Mouse (Mus musculus) embryonic facial prominence, embryonic 12.5 days (tissue): ENCODE data around the gene Sh3pxd2a. TPM values are rescaled to one million over a fixed set of nuclear protein-coding genes. Genes with fewer than 3 reads are reported as not detected.

Experiments
- ATAC-seq: fragments of 200-750 bp; cut with Nextera tagmentation; 2 replicates; pipeline ENCODE4 v1.8.0; 2017; ENCODE audit not compliant: insufficient number of reproducible peaks, insufficient read depth, low FRiP score, low TSS enrichment
- H3K27ac ChIP-seq: fragments of 300-500 bp; sonication (generic); 2 replicates; pipeline ENCODE4 v1.5.1; 2016; ENCODE audit warnings: mild to moderate bottlenecking
- H3K27me3 ChIP-seq: fragments of 300-500 bp; sonication (generic); 2 replicates; pipeline ENCODE4 v1.6.1; 2016; ENCODE audit warnings: mild to moderate bottlenecking, moderate library complexity
- H3K36me3 ChIP-seq: fragments of 300-500 bp; sonication (generic); 2 replicates; pipeline ENCODE4 v1.6.1; 2016; ENCODE audit warnings: mild to moderate bottlenecking
- H3K4me1 ChIP-seq: fragments of 300-500 bp; sonication (generic); 2 replicates; pipeline ENCODE4 v1.6.1; 2016
- H3K4me2 ChIP-seq: fragments of 300-500 bp; sonication (generic); replicated peaks from 2 replicates; pipeline ENCODE4 v1.6.1; 2016; ENCODE audit warnings: mild to moderate bottlenecking, moderate library complexity
- H3K4me3 ChIP-seq: fragments of 300-500 bp; sonication (generic); 2 replicates; pipeline ENCODE4 v1.5.1; 2016; ENCODE audit warnings: mild to moderate bottlenecking
- H3K9ac ChIP-seq: fragments of 300-500 bp; sonication (generic); 2 replicates; pipeline ENCODE4 v1.6.1; 2016; ENCODE audit warnings: mild to moderate bottlenecking, moderate library complexity
- H3K9me3 ChIP-seq: fragments of 300-500 bp; sonication (generic); 2 replicates; pipeline ENCODE4 v1.6.1; 2016; ENCODE audit warnings: mild to moderate bottlenecking, moderate library complexity
- WGBS: fragments of 180-500 bp; shearing (Covaris S2); methylation state at CpG from one replicate; pipeline ENCODE4 v1.1.7; 2016; 5-methylcytosine and 5-hydroxymethylcytosine counted together
- polyA plus RNA-seq: library from polyadenylated mRNA; unstranded; fragments of >200 nt; fragmentation: Nextera tagmentation; extraction: Ambion mirVana; gene quantifications from 2 replicates; pipeline ENCODE4 v1.2.1, GENCODE M21; 2016

Gene Sh3pxd2a
- polyA plus RNA-seq, 1 experiment from 2014 or later: 8.2 TPM

DNA sequence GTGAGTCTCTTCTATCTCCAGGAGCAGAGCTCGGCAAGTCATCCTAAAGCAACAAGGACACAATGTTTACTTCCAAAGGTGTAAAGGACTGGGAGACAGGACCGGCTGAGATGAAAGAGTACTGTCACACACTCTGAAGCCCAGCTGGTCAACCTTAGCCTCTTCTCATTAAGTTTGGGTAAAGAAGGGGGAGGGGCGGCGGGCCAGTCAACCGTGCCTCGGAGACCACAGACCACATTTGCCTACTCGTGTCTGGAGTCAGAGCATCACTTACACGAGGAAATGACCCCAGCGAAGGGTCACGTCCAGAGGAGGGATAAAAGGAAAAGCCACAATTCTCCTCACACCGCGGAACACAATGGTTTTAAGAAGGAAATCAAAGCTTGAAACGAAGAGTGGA, 995 bp downstream of the Sh3pxd2a start:
- H3K9me3 ChIP-seq: no peaks in the 10 kb centered on the region
- peak overlapping the region; percentile 91 for H3K4me2 ChIP-seq
- no peak for ATAC-seq
- H3K36me3 ChIP-seq: no peaks in the 10 kb centered on the region
- H3K27me3 ChIP-seq: no peaks in the 10 kb centered on the region
- H3K4me3 ChIP-seq: peak overlapping the region; percentile 80
- H3K9ac ChIP-seq: peak overlapping the region; percentile 91
- 1% methylated on average over 13 of the region's 13 CpGs for WGBS
- H3K27ac ChIP-seq: peak overlapping the region; percentile 86; the same call in 1 of the 2 replicates
- H3K4me1 ChIP-seq: peaks cover 35% of the 10 kb centered on the region

DNA sequence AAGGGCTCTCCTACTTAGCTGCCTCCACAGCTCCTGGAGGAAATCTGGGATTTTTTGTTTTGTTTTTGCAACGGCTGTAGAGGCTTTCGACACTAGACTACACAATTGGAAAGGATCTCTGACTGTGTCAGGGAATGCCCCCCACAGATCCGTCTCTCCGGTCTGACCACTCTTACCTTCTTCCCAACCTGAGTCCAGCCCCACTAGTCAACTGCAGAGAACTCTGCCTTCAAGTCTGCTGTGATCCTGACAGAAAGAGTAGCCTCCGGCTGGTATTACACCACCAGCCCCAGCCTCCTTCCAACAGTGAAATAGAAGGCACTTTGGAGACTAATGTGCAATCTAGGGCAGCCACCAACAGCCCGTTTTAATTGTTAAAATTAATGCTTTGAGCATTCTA, 1.5 kb downstream of the Sh3pxd2a start:
- Histone ChIP-seq H3K4me1 (peaks cover 39% of the 10 kb centered on the region), H3K4me3 (peak overlapping the region; percentile 80), H3K27me3 (no peaks in the 10 kb centered on the region), H3K36me3 (no peaks in the 10 kb centered on the region), H3K9ac (no peak overlapping the region), H3K4me2 (peak overlapping the region; percentile 91), H3K27ac (peak overlapping the region; percentile 37; the same call in 1 of the 2 replicates), H3K9me3 (no peaks in the 10 kb centered on the region)
- WGBS: 15% methylated on average over 6 of the region's 6 CpGs
- no peak for ATAC-seq

DNA sequence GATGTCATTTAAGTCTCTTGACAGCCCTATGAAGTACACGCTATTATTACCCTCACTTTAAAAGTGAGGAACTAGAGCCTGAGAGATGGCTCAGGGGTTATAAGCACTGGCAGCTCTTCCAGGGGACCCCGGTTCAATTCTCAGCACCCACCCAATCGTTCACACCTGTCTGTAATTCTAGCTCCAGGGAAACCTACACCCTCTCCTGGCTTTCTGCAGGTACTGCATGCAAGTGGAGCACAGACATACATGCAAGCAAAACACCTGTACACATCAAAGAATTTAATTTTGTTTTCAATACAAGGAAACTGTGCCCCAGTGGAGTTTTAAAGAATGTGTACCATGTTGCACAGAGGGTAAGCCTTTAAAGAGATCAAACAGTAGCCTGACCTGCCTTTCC, 2.4 kb downstream of the Sh3pxd2a start:
- H3K4me2 ChIP-seq: no peak overlapping the region
- no peak overlapping the region for H3K27ac ChIP-seq
- no peaks in the 10 kb centered on the region for H3K9me3 ChIP-seq
- ATAC-seq: no peak
- H3K27me3 ChIP-seq: no peaks in the 10 kb centered on the region
- 90% methylated on average over 3 of the region's 3 CpGs for WGBS
- H3K4me1 ChIP-seq: peaks cover 43% of the 10 kb centered on the region
- H3K36me3 ChIP-seq: no peaks in the 10 kb centered on the region
- no peak overlapping the region for H3K9ac ChIP-seq
- H3K4me3 ChIP-seq: no peak overlapping the region

DNA sequence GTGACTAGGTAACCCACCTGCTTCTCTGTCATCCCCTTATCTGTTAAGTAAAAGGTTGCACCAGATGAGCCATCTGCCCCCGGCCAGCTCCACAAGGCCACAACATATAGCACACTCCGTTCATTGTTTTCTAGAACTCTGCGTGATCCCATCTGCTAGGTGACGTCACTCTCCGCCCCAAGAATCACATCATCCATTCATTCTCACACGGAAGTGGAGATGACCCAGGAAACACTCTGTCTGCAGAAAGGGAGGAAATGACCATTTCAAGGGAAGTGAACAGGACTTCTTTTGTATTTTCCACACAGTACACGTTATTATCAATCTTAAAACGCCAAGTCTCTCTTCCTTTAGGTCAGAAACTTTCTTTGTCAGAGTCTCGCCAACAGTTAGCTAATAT, 2.8 kb downstream of the Sh3pxd2a start:
- WGBS: 60% methylated on average over 9 of the region's 9 CpGs
- H3K36me3 ChIP-seq: no peaks in the 10 kb centered on the region
- no peaks in the 10 kb centered on the region for H3K9me3 ChIP-seq
- ATAC-seq: no peak
- no peak overlapping the region for H3K27ac ChIP-seq
- H3K4me2 ChIP-seq: 0 out of 2 replicates have a peak overlapping the region, but pooled peaks have one; percentile 3
- no peak overlapping the region for H3K4me3 ChIP-seq
- H3K27me3 ChIP-seq: no peaks in the 10 kb centered on the region
- peaks cover 43% of the 10 kb centered on the region for H3K4me1 ChIP-seq
- no peak overlapping the region for H3K9ac ChIP-seq

DNA sequence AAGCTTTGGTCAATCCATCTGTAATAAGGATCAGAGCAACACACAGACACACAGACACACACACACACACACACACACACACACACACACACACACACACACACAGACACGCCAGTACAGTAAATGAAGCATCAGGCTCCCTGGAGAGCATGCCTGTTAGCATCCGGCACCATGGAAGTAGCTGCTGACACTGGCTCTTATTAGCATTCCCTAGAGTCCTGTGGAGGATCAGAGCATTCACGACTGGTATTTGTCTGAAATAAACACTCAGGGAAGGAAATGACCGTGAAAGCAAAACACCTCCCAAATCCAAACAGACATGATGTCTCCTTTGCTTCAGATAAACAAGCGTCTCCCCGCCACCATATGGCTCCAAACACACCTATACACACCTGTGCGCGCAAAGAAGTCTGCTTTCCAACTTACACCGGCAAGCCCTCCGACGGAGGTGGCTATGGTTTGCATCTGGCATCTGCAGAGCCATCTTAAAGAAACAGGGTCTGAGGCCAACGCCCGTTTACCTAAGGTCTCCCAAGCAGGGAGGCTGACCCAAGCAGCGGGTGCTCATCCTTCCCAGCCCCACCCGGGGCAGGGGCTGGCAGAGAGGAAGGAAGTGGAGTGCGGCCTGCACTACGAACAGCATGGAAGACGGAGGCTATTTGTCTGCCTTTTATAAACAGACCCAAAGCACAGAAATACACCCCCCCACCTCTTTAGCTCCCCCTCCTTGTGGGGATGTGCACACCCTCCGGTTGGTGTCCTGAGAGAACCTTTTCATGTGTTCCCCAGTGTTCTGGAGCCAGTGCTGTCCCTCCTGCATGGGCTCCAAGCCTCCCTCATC, 3.9 kb downstream of the Sh3pxd2a start:
- Histone ChIP-seq H3K9ac (no peak overlapping the region), H3K9me3 (no peaks in the 10 kb centered on the region), H3K27ac (no peak overlapping the region), H3K27me3 (no peaks in the 10 kb centered on the region), H3K4me1 (peaks cover 43% of the 10 kb centered on the region), H3K36me3 (no peaks in the 10 kb centered on the region), H3K4me3 (no peak overlapping the region), H3K4me2 (no peak overlapping the region)
- 63% methylated on average over 19 of the region's 19 CpGs for WGBS
- ATAC-seq: no peak

DNA sequence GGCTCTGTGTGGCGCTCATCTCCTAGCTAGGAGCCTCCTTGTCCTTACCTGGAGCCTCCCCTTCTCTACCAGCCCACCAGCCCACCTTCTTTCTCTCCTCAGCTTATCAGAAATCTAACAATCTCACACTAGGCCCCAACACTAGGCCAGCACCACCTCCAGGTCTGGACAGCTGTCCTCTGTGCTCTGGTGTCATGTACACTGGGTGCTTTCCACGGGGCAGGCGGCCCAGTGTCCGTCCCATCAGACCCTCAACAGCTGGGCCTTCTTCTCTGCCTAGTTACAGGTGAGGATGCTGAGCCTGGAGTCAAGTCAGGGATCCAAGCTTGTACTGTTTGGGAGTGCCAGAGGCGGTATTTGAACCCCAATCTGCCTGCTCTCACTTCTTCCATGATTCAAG, 5.0 kb downstream of the Sh3pxd2a start:
- 84% methylated on average over 5 of the region's 5 CpGs for WGBS
- Histone ChIP-seq H3K4me2 (no peak overlapping the region), H3K4me1 (peaks cover 47% of the 10 kb centered on the region), H3K27ac (no peak overlapping the region), H3K9me3 (no peaks in the 10 kb centered on the region), H3K27me3 (no peaks in the 10 kb centered on the region), H3K9ac (no peak overlapping the region), H3K36me3 (no peaks in the 10 kb centered on the region), H3K4me3 (no peak overlapping the region)
- no peak for ATAC-seq

DNA sequence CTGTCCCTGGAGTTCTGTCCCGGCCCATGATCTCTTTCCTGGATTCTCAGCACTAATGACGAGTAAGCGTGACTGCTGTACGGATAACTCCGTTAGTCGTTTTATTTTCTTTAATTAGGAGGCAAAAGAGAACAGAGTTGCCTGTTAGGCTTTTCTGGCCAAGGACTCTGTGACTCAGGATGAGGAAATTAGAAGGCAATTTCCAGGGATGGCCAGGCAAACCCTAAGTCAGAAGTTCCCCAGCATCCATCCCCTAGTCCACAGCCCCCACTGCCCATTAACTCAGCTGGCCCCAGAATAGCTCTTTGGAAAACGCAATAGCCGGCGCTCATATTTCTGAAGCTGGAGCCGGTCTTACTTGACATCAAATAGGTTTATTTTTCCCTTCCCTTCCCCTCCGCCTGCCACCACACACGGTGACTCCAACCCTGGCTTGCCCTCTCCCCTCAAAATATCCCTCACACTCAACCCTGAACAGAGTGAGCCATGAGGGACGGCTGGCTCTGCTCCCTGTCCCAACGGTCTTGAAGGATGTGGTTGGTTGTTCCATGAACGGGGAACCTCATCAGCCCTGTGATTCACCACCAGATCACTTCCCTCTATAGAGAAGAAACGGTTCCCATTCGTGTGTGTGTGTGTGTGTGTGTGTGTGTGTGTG, 5.6 kb downstream of the Sh3pxd2a start:
- H3K4me2 ChIP-seq: no peak overlapping the region
- no peaks in the 10 kb centered on the region for H3K9me3 ChIP-seq
- H3K27ac ChIP-seq: peak overlapping the region; percentile 0; the same call in 1 of the 2 replicates
- H3K36me3 ChIP-seq: no peaks in the 10 kb centered on the region
- no peak overlapping the region for H3K9ac ChIP-seq
- no peaks in the 10 kb centered on the region for H3K27me3 ChIP-seq
- no peak for ATAC-seq
- H3K4me1 ChIP-seq: peaks cover 53% of the 10 kb centered on the region
- H3K4me3 ChIP-seq: no peak overlapping the region
- WGBS: 59% methylated on average over 17 of the region's 17 CpGs

DNA sequence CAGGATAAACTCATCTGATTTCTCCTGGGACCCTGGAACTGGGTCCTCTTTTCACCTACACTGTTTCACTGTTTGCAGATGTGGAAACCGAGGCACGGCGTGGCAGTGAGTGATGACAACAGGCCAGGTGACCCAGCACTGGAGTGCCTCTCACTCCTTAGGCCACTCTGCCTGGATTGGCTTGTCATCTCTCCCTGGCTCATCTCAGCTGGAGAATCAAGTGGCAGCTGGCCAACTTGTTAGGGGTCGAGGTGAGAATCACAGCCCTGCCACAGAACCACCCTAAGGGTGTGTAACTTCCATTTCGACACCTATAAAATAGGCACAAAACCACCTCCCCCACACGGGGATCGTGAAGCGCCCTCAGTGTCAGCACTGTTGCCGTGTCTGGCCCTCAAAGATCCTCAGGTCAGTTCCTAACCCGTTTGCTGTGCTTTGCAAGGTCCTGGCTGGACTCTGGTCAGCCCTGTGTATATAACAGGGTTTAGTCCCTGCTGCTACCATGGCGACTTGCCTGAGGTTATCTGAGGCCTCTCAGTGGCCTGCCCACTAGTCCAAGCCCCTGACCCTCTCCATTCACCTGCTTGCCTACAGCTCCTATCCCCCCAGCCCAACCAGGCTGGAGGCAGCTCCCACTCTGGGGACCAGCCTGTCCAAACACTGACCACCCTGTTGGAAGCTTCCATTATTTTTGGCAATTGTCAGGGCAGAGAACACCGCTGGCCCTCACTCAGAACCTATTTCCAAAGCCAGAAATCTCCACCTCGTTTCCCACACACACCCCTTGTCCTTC, 6.3 kb downstream of the Sh3pxd2a start:
- 69% methylated on average over 13 of the region's 13 CpGs for WGBS
- Histone ChIP-seq H3K4me2 (no peak overlapping the region), H3K9ac (no peak overlapping the region), H3K9me3 (no peaks in the 10 kb centered on the region), H3K27me3 (no peaks in the 10 kb centered on the region), H3K27ac (peak overlapping the region; percentile 0; the same call in 1 of the 2 replicates), H3K4me3 (no peak overlapping the region), H3K4me1 (peaks cover 46% of the 10 kb centered on the region), H3K36me3 (no peaks in the 10 kb centered on the region)
- ATAC-seq: no peak

DNA sequence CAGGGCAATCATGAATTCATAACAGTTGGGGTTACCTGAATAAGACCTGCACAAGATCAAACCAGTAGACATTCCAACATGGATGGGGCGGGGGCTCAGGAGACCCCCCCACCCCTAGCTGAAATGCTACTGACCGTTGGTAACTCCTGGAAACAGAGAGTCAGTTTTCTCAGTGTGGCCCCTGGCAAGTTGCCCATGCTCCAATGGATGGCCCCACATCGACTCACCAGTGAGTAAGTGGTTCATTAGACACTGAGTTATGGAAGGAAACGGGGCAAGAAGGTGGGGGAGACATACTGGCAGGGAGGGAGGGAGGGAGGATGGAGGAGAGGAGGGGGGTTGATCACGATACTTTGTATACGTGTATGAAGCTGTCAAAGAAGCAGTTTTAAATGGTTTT, 8.2 kb downstream of the Sh3pxd2a start:
- Histone ChIP-seq H3K4me2 (no peak overlapping the region), H3K4me3 (no peak overlapping the region), H3K27ac (no peak overlapping the region), H3K27me3 (no peaks in the 10 kb centered on the region), H3K9me3 (no peaks in the 10 kb centered on the region), H3K4me1 (peaks cover 37% of the 10 kb centered on the region), H3K9ac (no peak overlapping the region), H3K36me3 (no peaks in the 10 kb centered on the region)
- no peak for ATAC-seq
- WGBS: 71% methylated on average over 6 of the region's 6 CpGs

DNA sequence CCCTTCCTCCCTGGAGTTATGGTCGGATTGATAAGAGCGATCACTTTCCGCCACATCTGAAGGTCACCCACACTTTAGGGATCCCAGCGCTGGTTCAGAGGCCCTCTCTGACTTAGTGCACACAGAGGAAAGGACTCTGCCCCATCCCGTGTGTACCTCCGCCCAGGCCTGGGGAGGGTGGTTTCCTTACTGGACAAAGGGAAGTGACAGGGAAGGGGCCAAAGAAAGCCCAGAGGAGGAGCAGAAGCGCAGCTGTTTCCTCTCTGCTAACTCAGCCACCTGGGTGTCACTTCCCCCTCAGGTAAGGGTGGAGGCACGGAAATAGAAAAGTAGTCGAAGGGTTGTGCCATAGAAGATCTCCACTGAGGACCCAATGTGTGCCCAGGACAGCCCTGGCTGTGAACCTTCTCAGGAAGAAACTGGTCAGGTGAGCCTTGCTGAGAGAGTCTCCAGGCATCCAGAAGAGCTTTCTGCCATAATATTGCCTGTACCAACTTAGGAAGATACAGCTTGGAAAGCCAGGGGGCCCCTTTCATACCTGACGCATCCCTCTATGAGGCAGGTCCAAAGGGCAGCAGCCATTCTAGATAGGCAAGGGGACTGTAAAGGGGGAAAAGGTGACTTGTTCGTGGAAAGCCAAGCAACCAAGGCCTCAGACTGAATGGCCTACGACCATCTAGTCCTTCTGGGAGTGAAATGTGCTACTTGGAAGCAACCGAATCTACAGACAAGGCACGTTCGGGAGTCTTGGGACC, 9.0 kb downstream of the Sh3pxd2a start:
- 79% methylated on average over 15 of the region's 15 CpGs for WGBS
- no peaks in the 10 kb centered on the region for H3K27me3 ChIP-seq
- no peak overlapping the region for H3K4me3 ChIP-seq
- no peak for ATAC-seq
- no peak overlapping the region for H3K9ac ChIP-seq
- peaks cover 40% of the 10 kb centered on the region for H3K4me1 ChIP-seq
- no peaks in the 10 kb centered on the region for H3K36me3 ChIP-seq
- no peak overlapping the region for H3K4me2 ChIP-seq
- H3K27ac ChIP-seq: no peak overlapping the region
- H3K9me3 ChIP-seq: no peaks in the 10 kb centered on the region
